Comparison of ENCODE assay signal across 8 mouse cellular contexts in genomic region chr7:79273738-79274472, GRCm38 (mm10). TPM values are rescaled to one million over a fixed set of nuclear protein-coding genes. Genes with fewer than 3 reads are reported as not detected.
A peak's percentile ranks its signal among the peaks of the same experiment; 100 is the strongest.
DNase-seq lines count a peak whose midpoint lies in the region; ATAC-seq lines count a peak whose summit lies in the region.

No protein-coding gene starts in this region.

- H3K27me3 ChIP-seq in neural tube, embryonic 11.5 days (ENCODE audit: control insufficient read depth, insufficient read depth, low read length), result no peaks in the 10 kb centered on the region
- no peaks in the 10 kb centered on the region for H3K27me3 ChIP-seq in heart, embryonic 11.5 days (ENCODE audit: control insufficient read depth, insufficient read depth, low read length)
- H3K27me3 ChIP-seq in kidney, embryonic 15.5 days, result no peaks in the 10 kb centered on the region
- no peaks in the 10 kb centered on the region for H3K27me3 ChIP-seq in midbrain, embryonic 10.5 days (ENCODE audit: low read depth, poor library complexity, severe bottlenecking)

- peak overlapping the region; percentile 82 for H3K4me3 ChIP-seq in neural tube, embryonic 11.5 days (ENCODE audit: low read depth, low read length)
- H3K4me3 ChIP-seq in heart, embryonic 11.5 days (ENCODE audit: low read depth, low read length), result peak overlapping the region; percentile 88
- peak overlapping the region; percentile 90 for H3K4me3 ChIP-seq in kidney, embryonic 15.5 days (replicated peaks)
- H3K4me3 ChIP-seq in midbrain, embryonic 10.5 days, result peak overlapping the region; percentile 86

- H3K9ac ChIP-seq in neural tube, embryonic 11.5 days (ENCODE audit: low read length), result peak overlapping the region; percentile 81
- H3K9ac ChIP-seq in heart, embryonic 11.5 days (ENCODE audit: low read depth, low read length), result peak overlapping the region; percentile 87
- peak overlapping the region; percentile 84 for H3K9ac ChIP-seq in kidney, embryonic 15.5 days

- ATAC-seq in neural tube, embryonic 11.5 days (ENCODE audit: insufficient read depth, low FRiP score, low TSS enrichment), result no peak
- no peak for ATAC-seq in heart, embryonic 11.5 days (replicated peaks; ENCODE audit: insufficient number of reproducible peaks, low FRiP score, low TSS enrichment)
- ATAC-seq in kidney, embryonic 15.5 days (replicated peaks; ENCODE audit: low FRiP score), result no peak
- no peak for ATAC-seq in inflammation-experienced regulatory T-cells, adult 6 months

- peak overlapping the region; percentile 76 for H3K27ac ChIP-seq in neural tube, embryonic 11.5 days (ENCODE audit: low read depth, low read length)
- H3K27ac ChIP-seq in heart, embryonic 11.5 days (ENCODE audit: low read depth, low read length), result peak overlapping the region; percentile 72; the same call in 1 of the 2 replicates
- H3K27ac ChIP-seq in kidney, embryonic 15.5 days, result peak overlapping the region; percentile 83
- peak overlapping the region; percentile 90 for H3K27ac ChIP-seq in midbrain, embryonic 10.5 days (replicated peaks)

- peak overlapping the region; percentile 73 for H3K4me2 ChIP-seq in neural tube, embryonic 11.5 days (ENCODE audit: low read depth)
- peak overlapping the region; percentile 92 for H3K4me2 ChIP-seq in heart, embryonic 11.5 days
- H3K4me2 ChIP-seq in kidney, embryonic 15.5 days, result peak overlapping the region; percentile 87

- no peaks in the 10 kb centered on the region for H3K36me3 ChIP-seq in neural tube, embryonic 11.5 days (ENCODE audit: control insufficient read depth, insufficient read depth, low read length)
- H3K36me3 ChIP-seq in heart, embryonic 11.5 days (ENCODE audit: control insufficient read depth, insufficient read depth, low read length), result no peaks in the 10 kb centered on the region
- H3K36me3 ChIP-seq in kidney, embryonic 15.5 days, result no peaks in the 10 kb centered on the region
- no peaks in the 10 kb centered on the region for H3K36me3 ChIP-seq in midbrain, embryonic 10.5 days

- DNase-seq in neural tube, embryonic 11.5 days (ENCODE audit: low spot score), result no peak
- DNase-seq in neural tube, embryonic 10.5 days (ENCODE audit: extremely low spot score, low spot score), result no peak
- peak; percentile 76 for DNase-seq in cerebellum, adult 9-11 months
- no peak for DNase-seq in midbrain, embryonic 10.5 days (ENCODE audit: low spot score)
- no peak for DNase-seq in embryo, embryonic 10 days (ENCODE audit: low spot score)

- 19% methylated on average over 15 of the region's 15 CpGs for WGBS in neural tube, embryonic 11.5 days
- WGBS in heart, embryonic 11.5 days (ENCODE audit: insufficient replicate concordance), result 23% methylated on average over 15 of the region's 15 CpGs
- WGBS in kidney, embryonic 15.5 days, result 11% methylated on average over 15 of the region's 15 CpGs
- WGBS in midbrain, embryonic 10.5 days, result 25% methylated on average over 15 of the region's 15 CpGs

- H3K9me3 ChIP-seq in neural tube, embryonic 11.5 days (ENCODE audit: control insufficient read depth, low read length), result no peaks in the 10 kb centered on the region
- H3K9me3 ChIP-seq in heart, embryonic 11.5 days (replicated peaks; ENCODE audit: control insufficient read depth, low read length), result no peaks in the 10 kb centered on the region
- no peaks in the 10 kb centered on the region for H3K9me3 ChIP-seq in kidney, embryonic 15.5 days (replicated peaks)
- no peaks in the 10 kb centered on the region for H3K9me3 ChIP-seq in midbrain, embryonic 10.5 days (replicated peaks)

- H3K4me1 ChIP-seq in neural tube, embryonic 11.5 days (ENCODE audit: control insufficient read depth, insufficient read depth, low read length), result peaks cover 22% of the 10 kb centered on the region
- peaks cover 37% of the 10 kb centered on the region for H3K4me1 ChIP-seq in heart, embryonic 11.5 days (ENCODE audit: control insufficient read depth, insufficient read depth, low read length)
- H3K4me1 ChIP-seq in kidney, embryonic 15.5 days, result peaks cover 54% of the 10 kb centered on the region
- H3K4me1 ChIP-seq in midbrain, embryonic 10.5 days, result peaks cover 51% of the 10 kb centered on the region

RNA-seq across cellular contexts. Expression of gene Abhd2, which starts 0.9 kb away (rescaled TPM):
- polyA plus RNA-seq in neural tube, embryonic 11.5 days (2014; fragmentation: Nextera tagmentation; extraction: Ambion mirVana), result 14.0 and 14.3 TPM in 2 replicates
- 4.9 and 6.1 TPM in 2 replicates for polyA plus RNA-seq in heart, embryonic 11.5 days (2014; fragmentation: Nextera tagmentation; extraction: Ambion mirVana)
- 12.0 and 12.2 TPM in 2 replicates for polyA plus RNA-seq in kidney, embryonic 15.5 days (2015; fragmentation: Nextera tagmentation; extraction: Ambion mirVana)
- 6.8 and 8.7 TPM in 2 replicates for polyA plus RNA-seq in midbrain, embryonic 10.5 days (2016; fragmentation: Nextera tagmentation; extraction: Ambion mirVana)
- 10 to 100 TPM; 16.0 to 35.6 (median 29.9) TPM for polyA plus RNA-seq in inflammation-experienced regulatory T-cells, adult 6 months (2017; shearing (Covaris generic))
